ENCODE assay signal across 9 mouse cellular contexts in genomic region chr9:72702075-72702474, GRCm38 (mm10). TPM values are rescaled to one million over a fixed set of nuclear protein-coding genes. Genes with fewer than 3 reads are reported as not detected.
A peak's percentile ranks its signal among the peaks of the same experiment; 100 is the strongest.
DNase-seq lines count a peak whose midpoint lies in the region; ATAC-seq lines count a peak whose summit lies in the region.
"Had no signal": no experiment of that assay in that cellular context is flagged by ENCODE, and none has a peak within 500 bp of the region (broad histone marks: within the 10 kb centered on the region; RNA-seq: fewer than 3 reads in every experiment).

No protein-coding gene starts in this region.

- WGBS in kidney, embryonic 14.5 days, result 73% methylated on average over 2 of the region's 2 CpGs
- WGBS in embryonic facial prominence, embryonic 14.5 days, result 28% methylated on average over 2 of the region's 2 CpGs
- WGBS in liver, embryonic 11.5 days, result 84% methylated on average over 2 of the region's 2 CpGs

- H3K27ac ChIP-seq in kidney, embryonic 14.5 days (ENCODE audit: low read depth, low read length), result no peak overlapping the region
- no peak overlapping the region; the same call in 1 of the 2 replicates for H3K27ac ChIP-seq in embryonic facial prominence, embryonic 14.5 days (replicated peaks; ENCODE audit: low read depth, low read length)
- no peak overlapping the region for H3K27ac ChIP-seq in liver, embryonic 11.5 days (ENCODE audit: low read depth, low read length)

- H3K4me1 ChIP-seq in kidney, embryonic 14.5 days (ENCODE audit: control insufficient read depth, insufficient read depth, low read length), result no peaks in the 10 kb centered on the region
- H3K4me1 ChIP-seq in embryonic facial prominence, embryonic 14.5 days (ENCODE audit: control insufficient read depth, insufficient read depth, low read length), result peaks cover 26% of the 10 kb centered on the region
- peaks cover 30% of the 10 kb centered on the region for H3K4me1 ChIP-seq in liver, embryonic 11.5 days (replicated peaks; ENCODE audit: control insufficient read depth, insufficient read depth, low read length)

- H3K9ac ChIP-seq in kidney, embryonic 14.5 days (ENCODE audit: low read depth, low read length), result no peak overlapping the region
- H3K9ac ChIP-seq in embryonic facial prominence, embryonic 14.5 days (ENCODE audit: low read depth, low read length), result no peak overlapping the region
- no peak overlapping the region for H3K9ac ChIP-seq in liver, embryonic 11.5 days (ENCODE audit: low read depth, low read length)

- no peak overlapping the region for H3K4me2 ChIP-seq in kidney, embryonic 14.5 days (replicated peaks; ENCODE audit: low read depth, low read length)
- H3K4me2 ChIP-seq in embryonic facial prominence, embryonic 14.5 days (ENCODE audit: low read depth, low read length), result no peak overlapping the region
- no peak overlapping the region for H3K4me2 ChIP-seq in liver, embryonic 11.5 days

- no peak for ATAC-seq in kidney, embryonic 14.5 days (ENCODE audit: low FRiP score, low TSS enrichment)
- ATAC-seq in embryonic facial prominence, embryonic 14.5 days (ENCODE audit: low read depth), result no peak; the same call in 1 of the 2 replicates
- ATAC-seq in inflammation-experienced regulatory T-cells, adult 6 months, result no peak
- no peak for ATAC-seq in liver, embryonic 11.5 days (replicated peaks; ENCODE audit: low FRiP score)

- no peaks in the 10 kb centered on the region for H3K9me3 ChIP-seq in kidney, embryonic 14.5 days (ENCODE audit: control insufficient read depth, low read length)
- H3K9me3 ChIP-seq in embryonic facial prominence, embryonic 14.5 days (ENCODE audit: control insufficient read depth, low read length), result no peaks in the 10 kb centered on the region
- no peaks in the 10 kb centered on the region for H3K9me3 ChIP-seq in liver, embryonic 11.5 days (ENCODE audit: control insufficient read depth, low read length)
- H3K9me3 ChIP-seq: G1E had no signal

- peaks cover 91% of the 10 kb centered on the region for H3K36me3 ChIP-seq in kidney, embryonic 14.5 days (ENCODE audit: control insufficient read depth, insufficient read depth, low read length)
- peaks cover 91% of the 10 kb centered on the region for H3K36me3 ChIP-seq in embryonic facial prominence, embryonic 14.5 days (ENCODE audit: control insufficient read depth, insufficient read depth, low read length)
- H3K36me3 ChIP-seq in liver, embryonic 11.5 days (ENCODE audit: control insufficient read depth, insufficient read depth, low read length), result peaks cover 58% of the 10 kb centered on the region

- peak; percentile 57 for DNase-seq in kidney, adult 18-20 months
- DNase-seq in adipocyte (ENCODE audit: low spot score), result peak; percentile 77
- DNase-seq in embryonic facial prominence, embryonic 14.5 days (ENCODE audit: low spot score), result peak; percentile 78
- DNase-seq in heart, postnatal 4 days, result peak; percentile 74
- DNase-seq in neural tube, embryonic 10.5 days (ENCODE audit: extremely low spot score, low spot score), result no peak
- DNase-seq in liver, embryonic 11.5 days (ENCODE audit: low spot score), result no peak

- H3K4me3 ChIP-seq in kidney, embryonic 14.5 days (ENCODE audit: low read length), result no peak overlapping the region
- H3K4me3 ChIP-seq in embryonic facial prominence, embryonic 14.5 days (ENCODE audit: low read depth, low read length), result no peak overlapping the region
- no peak overlapping the region for H3K4me3 ChIP-seq in liver, embryonic 11.5 days (ENCODE audit: low read depth, low read length)

- H3K27me3 ChIP-seq in kidney, embryonic 14.5 days (ENCODE audit: control insufficient read depth, insufficient read depth, low read length), result no peaks in the 10 kb centered on the region
- H3K27me3 ChIP-seq in embryonic facial prominence, embryonic 14.5 days (replicated peaks; ENCODE audit: control insufficient read depth, insufficient read depth, low read length), result no peaks in the 10 kb centered on the region
- H3K27me3 ChIP-seq in liver, embryonic 11.5 days (replicated peaks; ENCODE audit: control insufficient read depth, insufficient read depth, low read length), result no peaks in the 10 kb centered on the region

RNA-seq across cellular contexts. Expression of gene Nedd4, which starts 39.9 kb away (rescaled TPM):
- polyA plus RNA-seq in kidney, embryonic 14.5 days (2014; fragmentation: Nextera tagmentation; extraction: Ambion mirVana), result 448 and 806 TPM in 2 replicates
- polyA plus RNA-seq in embryonic facial prominence, embryonic 14.5 days (2014; fragmentation: Nextera tagmentation; extraction: Ambion mirVana), result 649 and 733 TPM in 2 replicates
- total RNA-seq in heart, postnatal 4 days (2021), result 100 to 1,000 TPM; 610 to 637 TPM
- 1 to 10 TPM; 2.2 to 8.3 (median 2.5) TPM for polyA plus RNA-seq in inflammation-experienced regulatory T-cells, adult 6 months (2017; shearing (Covaris generic))
- polyA plus RNA-seq in liver, embryonic 11.5 days (2014; fragmentation: Nextera tagmentation; extraction: Ambion mirVana), result 302 and 334 TPM in 2 replicates

Comparison
In these comparisons a context has a peak if more than half of its experiments do, and no peak if none do; other contexts are left out.
1. DNase-seq: peak in kidney, adult 18-20 months (single experiment), adipocyte (single experiment), embryonic facial prominence, embryonic 14.5 days (single experiment) and heart, postnatal 4 days (single experiment); none in neural tube, embryonic 10.5 days (single experiment) and liver, embryonic 11.5 days (single experiment).
2. RNA of gene Nedd4, which starts 39.9 kb away (polyA plus RNA-seq): 448 to 806 TPM in kidney, embryonic 14.5 days, 649 to 733 TPM in embryonic facial prominence, embryonic 14.5 days and 302 to 334 TPM in liver, embryonic 11.5 days; 2.2 to 8.3 TPM in inflammation-experienced regulatory T-cells, adult 6 months; every median in the first group is over 10 times any median in the second.